Mouse (Mus musculus) spleen, adult 2 months (tissue): ENCODE measurements around the gene Bbx. TPM values are rescaled to one million over a fixed set of nuclear protein-coding genes. Genes with fewer than 3 reads are reported as not detected.

ENCODE experiments used
- DNase-seq, 2 experiments: peaks; one replicate each; pipeline versions ENCODE4 v3.0.0 to v3.0.0-alpha.2; 2012 to 2021; ENCODE audit warnings: low spot score in 2 of 2, low read depth in 1 of 2
- H3K27ac ChIP-seq: fragments of 200-500 bp; 2 replicates; pipeline ENCODE4 v1.5.1; 2012; ENCODE audit warnings: low read length, inconsistent platforms; ENCODE audit not compliant: insufficient read depth
- H3K27me3 ChIP-seq: fragments of 200-500 bp; 2 replicates; pipeline ENCODE4 v1.6.1; 2012; ENCODE audit warnings: mild to moderate bottlenecking, moderate library complexity, low read length, inconsistent platforms; ENCODE audit not compliant: control insufficient read depth, insufficient read depth
- H3K36me3 ChIP-seq: fragments of 200-500 bp; 2 replicates; pipeline ENCODE4 v1.6.1; 2012; ENCODE audit warnings: mild to moderate bottlenecking, low read length, inconsistent platforms; ENCODE audit not compliant: control insufficient read depth, insufficient read depth
- H3K4me1 ChIP-seq: fragments of 200-500 bp; 2 replicates; pipeline ENCODE4 v1.6.1; 2011; ENCODE audit warnings: inconsistent platforms; ENCODE audit not compliant: control insufficient read depth, insufficient read depth, insufficient read length
- H3K4me3 ChIP-seq: fragments of 200-500 bp; 2 replicates; pipeline ENCODE4 v1.5.1; 2011; ENCODE audit warnings: mild to moderate bottlenecking, inconsistent platforms; ENCODE audit not compliant: insufficient read depth, insufficient read length; ENCODE audit errors: extremely low read depth
- CTCF ChIP-seq: fragments of 200-500 bp; IDR thresholded peaks from 2 replicates; pipeline ENCODE4 v1.5.1; 2011; ENCODE audit warnings: mild to moderate bottlenecking, inconsistent platforms; ENCODE audit not compliant: insufficient read depth, insufficient read length, insufficient replicate concordance; ENCODE audit errors: extremely low read depth
- POLR2A ChIP-seq: fragments of 200-500 bp; IDR thresholded peaks from 2 replicates; pipeline ENCODE4 v1.6.1; 2011; ENCODE audit warnings: low read depth, low read length, inconsistent platforms
- WGBS: fragments of 180-500 bp; shearing (Covaris S2); methylation state at CpG from one replicate; pipeline ENCODE4 v1.1.7; 2018; 5-methylcytosine and 5-hydroxymethylcytosine counted together
- polyA plus RNA-seq: library from polyadenylated mRNA; depleted of rRNA; stranded (reverse); fragments of >200 nt; gene quantifications from 2 replicates; pipeline ENCODE4 v1.2.3, GENCODE M21; 2012

Gene Bbx
- polyA plus RNA-seq, 1 experiment, result 3.8 TPM

DNA sequence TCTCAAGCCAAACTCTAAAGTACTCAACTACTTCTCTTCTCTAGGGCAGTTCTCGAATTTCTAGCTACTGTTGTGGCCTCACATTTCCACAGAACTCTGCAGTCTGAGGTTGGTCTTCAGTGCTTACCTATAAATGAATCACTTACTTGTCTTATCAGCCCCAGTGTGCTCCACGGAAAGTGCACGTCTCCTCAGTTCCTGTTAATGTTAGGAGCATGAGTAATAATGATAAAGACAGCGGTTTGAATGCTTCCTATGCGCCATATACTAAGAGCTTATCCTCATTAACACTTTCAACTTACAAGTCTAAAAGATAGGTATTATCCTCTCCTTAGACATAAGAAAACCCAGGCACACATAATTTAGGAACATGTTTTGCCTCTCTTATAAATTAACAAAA lies 142.4 kb downstream of the Bbx start:
- Histone ChIP-seq H3K4me1 (no peaks in the 10 kb centered on the region), H3K4me3 (no peak overlapping the region), H3K27ac (no peak overlapping the region), H3K36me3 (no peaks in the 10 kb centered on the region), H3K27me3 (no peaks in the 10 kb centered on the region)
- no peak for TF ChIP-seq POLR2A
- TF ChIP-seq CTCF, result no peak
- no peak for DNase-seq
- WGBS, result 71% methylated on average over 5 of the region's 5 CpGs

- H3K4me3 ChIP-seq, result no peak overlapping the region
- no peaks in the 10 kb centered on the region for H3K27me3 ChIP-seq
- 93% methylated on average over 4 of the region's 4 CpGs for WGBS
- peaks cover 5% of the 10 kb centered on the region for H3K36me3 ChIP-seq
- no peak for TF ChIP-seq CTCF
- TF ChIP-seq POLR2A, result no peak
- no peak for DNase-seq
- no peaks in the 10 kb centered on the region for H3K4me1 ChIP-seq
- no peak overlapping the region for H3K27ac ChIP-seq
Observed at GRCm38 (mm10) chr16:50272813-50273212, 159.4 kb downstream of the Bbx start.

- no peak overlapping the region for H3K4me3 ChIP-seq
- H3K36me3 ChIP-seq, result peaks cover 3% of the 10 kb centered on the region; the same call in 1 of the 2 replicates
- WGBS, result 95% methylated on average over 4 of the region's 4 CpGs
- H3K27me3 ChIP-seq, result no peaks in the 10 kb centered on the region
- DNase-seq, result no peak
- H3K4me1 ChIP-seq, result no peaks in the 10 kb centered on the region
- no peak overlapping the region for H3K27ac ChIP-seq
- no peak for TF ChIP-seq POLR2A
- no peak for TF ChIP-seq CTCF
Observed at GRCm38 (mm10) chr16:50262647-50263046, 169.5 kb downstream of the Bbx start.

DNA sequence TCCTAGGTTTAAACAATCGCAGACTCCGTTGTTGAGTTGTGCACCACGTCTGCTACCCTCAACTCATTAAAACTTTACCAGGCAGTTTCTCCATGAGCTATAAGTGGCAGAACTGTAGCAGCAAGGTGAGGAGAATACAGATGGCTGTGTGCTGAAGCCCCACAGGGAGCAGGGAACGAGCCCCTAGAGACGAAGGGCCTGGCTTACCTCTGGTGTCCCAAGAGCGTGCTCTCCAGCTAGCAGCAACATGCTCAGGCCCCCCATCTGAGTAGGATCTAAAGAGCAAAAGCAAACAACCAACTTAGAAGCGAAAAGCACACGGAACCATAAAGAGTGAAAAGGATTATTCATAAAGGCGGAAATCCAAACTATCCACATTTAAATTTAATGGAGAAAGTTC lies 170.0 kb downstream of the Bbx start:
- no peak for DNase-seq
- WGBS, result 95% methylated on average over 9 of the region's 9 CpGs

GRCm38 (mm10) chr16:50261741-50262140 lies 170.4 kb downstream of the Bbx start:
- DNase-seq, result no peak
- no peak overlapping the region for H3K4me3 ChIP-seq
- no peaks in the 10 kb centered on the region for H3K27me3 ChIP-seq
- peaks cover 3% of the 10 kb centered on the region; the same call in 1 of the 2 replicates for H3K36me3 ChIP-seq
- no peak overlapping the region for H3K27ac ChIP-seq
- no peaks in the 10 kb centered on the region for H3K4me1 ChIP-seq
- TF ChIP-seq CTCF (no peak), POLR2A (no peak)

More for the DNA sequence above, 170.0 kb downstream of the Bbx start:
- Histone ChIP-seq H3K27me3 (no peaks in the 10 kb centered on the region), H3K4me1 (no peaks in the 10 kb centered on the region), H3K4me3 (no peak overlapping the region), H3K36me3 (peaks cover 3% of the 10 kb centered on the region; the same call in 1 of the 2 replicates), H3K27ac (no peak overlapping the region)
- no peak for TF ChIP-seq CTCF
- no peak for TF ChIP-seq POLR2A

DNA sequence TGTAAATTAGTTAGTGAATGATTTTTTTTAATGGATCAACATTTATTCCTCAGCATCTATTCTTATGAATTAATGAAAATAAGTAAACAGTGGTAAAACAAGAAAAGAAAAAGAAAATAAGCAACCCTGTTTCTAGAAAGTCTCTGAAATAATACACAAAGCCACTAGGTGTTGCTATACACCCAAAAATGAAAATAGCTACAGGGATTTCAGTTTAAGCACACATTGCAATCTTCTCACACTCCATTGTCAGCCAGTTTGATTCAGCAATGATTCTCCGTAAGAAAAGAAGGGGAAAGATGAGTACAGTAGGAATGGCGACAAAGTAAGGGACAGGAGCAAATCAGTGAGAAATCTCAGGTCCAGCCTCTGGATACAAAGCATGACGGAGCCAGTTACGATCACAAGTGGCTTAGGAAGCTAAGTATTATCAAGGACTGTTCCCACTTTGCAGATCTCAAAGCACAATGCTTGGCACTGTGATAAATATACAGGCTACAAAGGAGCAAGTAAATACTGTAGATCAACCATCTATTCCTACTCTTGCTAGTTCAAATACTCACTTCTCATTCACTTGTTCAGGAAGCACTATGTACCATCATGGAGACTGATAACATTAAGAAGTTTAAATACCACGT lies 177.5 kb downstream of the Bbx start:
- no peak for DNase-seq
- Histone ChIP-seq H3K27me3 (no peaks in the 10 kb centered on the region), H3K27ac (no peak overlapping the region), H3K4me1 (no peaks in the 10 kb centered on the region), H3K4me3 (no peak overlapping the region), H3K36me3 (peaks cover 3% of the 10 kb centered on the region; the same call in 1 of the 2 replicates)
- TF ChIP-seq POLR2A, result no peak
- TF ChIP-seq CTCF, result no peak
- WGBS, result 83% methylated on average over 5 of the region's 5 CpGs

DNA sequence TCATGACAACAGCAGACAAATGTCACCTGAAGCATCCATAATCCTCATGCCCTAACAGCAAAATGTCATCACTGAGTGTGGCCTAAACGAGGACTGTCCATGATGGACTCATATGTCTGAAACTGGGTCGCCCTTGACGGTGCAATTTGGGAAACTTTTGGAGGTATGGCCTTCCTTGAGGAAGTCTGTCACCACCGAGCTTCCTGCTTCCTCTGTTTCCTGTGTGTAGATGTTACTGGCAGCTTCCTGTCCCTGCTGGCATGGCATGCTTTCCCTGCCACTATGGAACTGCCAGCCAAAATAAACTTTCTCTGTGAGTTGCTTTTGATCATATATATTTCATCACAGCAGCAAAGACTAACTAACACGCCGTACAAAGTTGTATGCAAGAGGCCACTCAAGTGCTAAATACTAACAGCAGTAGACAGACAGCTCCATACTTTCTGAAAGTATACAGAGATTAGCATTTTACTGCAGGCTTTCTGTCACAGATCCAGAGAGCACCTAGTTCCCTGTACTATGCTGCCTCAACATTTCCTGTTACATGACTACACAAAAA lies 180.7 kb downstream of the Bbx start:
- no peak for DNase-seq
- Histone ChIP-seq H3K36me3 (peaks cover 3% of the 10 kb centered on the region; the same call in 1 of the 2 replicates), H3K27ac (no peak overlapping the region), H3K4me1 (no peaks in the 10 kb centered on the region), H3K4me3 (no peak overlapping the region), H3K27me3 (no peaks in the 10 kb centered on the region)
- 75% methylated on average over 6 of the region's 6 CpGs for WGBS
- TF ChIP-seq CTCF, result no peak
- TF ChIP-seq POLR2A, result no peak

- TF ChIP-seq CTCF, result no peak
- no peak for TF ChIP-seq POLR2A
- peaks cover 4% of the 10 kb centered on the region; the same call in 1 of the 2 replicates for H3K36me3 ChIP-seq
- no peak for DNase-seq
- 89% methylated on average over 5 of the region's 5 CpGs for WGBS
- H3K27me3 ChIP-seq, result no peaks in the 10 kb centered on the region
- no peak overlapping the region for H3K27ac ChIP-seq
- H3K4me1 ChIP-seq, result no peaks in the 10 kb centered on the region
- no peak overlapping the region for H3K4me3 ChIP-seq
Observed at GRCm38 (mm10) chr16:50250469-50250868, 181.7 kb downstream of the Bbx start.
